Mouse (Mus musculus): ENCODE measurements around the gene Tmem243.

DNA sequence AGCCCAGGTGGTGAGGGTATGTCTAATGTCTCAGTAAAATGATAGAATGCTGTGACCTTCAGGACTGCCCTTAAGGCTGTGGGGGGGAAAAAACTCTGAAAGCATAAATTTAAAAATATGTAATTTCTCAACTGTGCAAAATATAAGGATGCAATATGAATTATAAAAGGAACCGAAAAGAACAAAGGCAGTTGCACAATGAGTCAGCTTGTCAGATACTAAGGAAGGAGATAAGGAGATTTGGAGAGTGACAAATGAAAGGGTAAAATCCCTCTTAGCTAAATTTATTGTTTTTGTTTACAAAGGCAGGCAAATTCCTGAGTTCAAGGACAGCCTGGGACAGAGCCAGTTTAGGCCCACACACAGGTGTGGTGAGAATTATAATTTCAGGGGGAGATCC is 36.3 kb upstream of the Tmem243 start:
- TF ChIP-seq CTCF (IDR thresholded peaks at IDR 0.05) (no peak), EP300 (IDR thresholded peaks at IDR 0.05) (no peak)

Measured in lung, postnatal 0 days (tissue).